Mouse (Mus musculus) hindbrain, embryonic 10.5 days (tissue): ENCODE data around the gene Ifi27l2b. TPM values are rescaled to one million over a fixed set of nuclear protein-coding genes. Genes with fewer than 3 reads are reported as not detected.
A peak's percentile ranks its signal among the peaks of the same experiment; 100 is the strongest.
"Not testable (repeated sequence)": the region's sequence is repeated elsewhere in the genome, so short reads cannot be mapped to it uniquely, and the experiment has no call there.

ENCODE experiments used
- DNase-seq: peaks from one replicate; pipeline ENCODE4 v3.0.0-alpha.2; 2017; ENCODE audit warnings: low spot score
- H3K27ac ChIP-seq: fragments of 300-500 bp; sonication (generic); 2 replicates; pipeline ENCODE4 v1.5.1; 2016; ENCODE audit warnings: mild to moderate bottlenecking, moderate library complexity
- H3K27me3 ChIP-seq: fragments of 300-500 bp; sonication (generic); 2 replicates; pipeline ENCODE4 v1.6.1; 2016; ENCODE audit warnings: mild to moderate bottlenecking; ENCODE audit not compliant: poor library complexity, insufficient read depth, severe bottlenecking
- H3K36me3 ChIP-seq: fragments of 300-500 bp; sonication (generic); 2 replicates; pipeline ENCODE4 v1.6.1; 2016; ENCODE audit warnings: mild to moderate bottlenecking, moderate library complexity
- H3K4me1 ChIP-seq: fragments of 300-500 bp; sonication (generic); replicated peaks from 2 replicates; pipeline ENCODE4 v1.6.1; 2016; ENCODE audit warnings: mild to moderate bottlenecking
- H3K4me3 ChIP-seq: fragments of 300-500 bp; sonication (generic); 2 replicates; pipeline ENCODE4 v1.5.1; 2016; ENCODE audit warnings: mild to moderate bottlenecking, moderate library complexity
- H3K9me3 ChIP-seq: fragments of 300-500 bp; sonication (generic); 2 replicates; pipeline ENCODE4 v1.6.1; 2016; ENCODE audit warnings: mild to moderate bottlenecking, moderate library complexity
- WGBS: fragments of 180-500 bp; shearing (Covaris S2); methylation state at CpG from one replicate; pipeline ENCODE4 v1.1.7; 2016; 5-methylcytosine and 5-hydroxymethylcytosine counted together
- polyA plus RNA-seq: library from polyadenylated mRNA; unstranded; fragments of >200 nt; fragmentation: Nextera tagmentation; extraction: Ambion mirVana; gene quantifications from 2 replicates; pipeline ENCODE4 v1.2.1, GENCODE M21; 2016

Ifi27l2b gene
- polyA plus RNA-seq, result not detected in 2 replicates

DNA sequence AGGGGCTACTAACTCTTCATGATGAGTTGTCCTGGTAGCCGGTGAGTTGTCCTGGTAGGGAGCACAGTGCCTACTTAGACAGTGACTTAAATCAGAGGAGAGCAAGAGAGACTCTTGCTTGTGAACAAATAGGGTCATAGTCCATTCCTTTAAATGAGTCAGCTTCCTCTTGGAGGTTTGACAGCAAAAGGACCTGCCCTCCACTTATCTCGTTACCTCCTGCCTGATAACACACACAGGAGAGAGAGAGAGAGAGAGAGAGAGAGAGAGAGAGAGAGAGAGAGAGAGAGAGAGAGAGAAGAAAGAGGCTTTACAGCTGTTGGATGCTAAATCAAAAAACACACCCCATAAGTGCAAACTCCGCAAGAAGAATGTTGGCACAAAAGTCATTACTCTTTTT is at the start of gene Ifi27l2b:
TSS of gene Ifi27l2b (minus strand) at position 84 of the 400 bp plus-strand sequence.
- Histone ChIP-seq H3K4me3 (no peak within 1 kb of the TSS), H3K9me3 (no peaks in the 10 kb centered on the region), H3K27ac (no peak within 1 kb of the TSS), H3K36me3 (no peaks in the 10 kb centered on the region), H3K27me3 (no peaks in the 10 kb centered on the region), H3K4me1 (no peaks in the 10 kb centered on the region)
- 81% methylated on average over 3 of the region's 3 CpGs for WGBS
- DNase-seq, result no peak

DNA sequence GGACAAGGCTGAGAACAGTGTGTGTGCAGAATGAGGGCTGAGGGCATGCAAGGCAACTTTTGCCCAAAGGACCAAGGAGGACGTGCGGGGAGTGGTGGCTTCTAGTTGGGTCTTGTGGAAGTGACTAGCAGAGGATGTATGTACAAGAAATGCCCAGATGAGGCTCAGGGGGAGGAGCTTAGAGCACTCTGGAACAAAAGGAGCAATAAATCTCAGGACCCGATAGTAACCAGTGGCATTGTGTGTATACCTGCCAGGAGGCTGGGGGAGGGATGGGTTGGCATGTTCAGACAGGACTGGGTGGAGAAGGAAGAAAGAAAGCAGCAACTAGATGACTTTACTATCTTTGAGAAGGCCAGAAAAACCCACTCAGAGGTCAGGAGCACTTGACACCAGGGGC is 47.4 kb upstream of the Ifi27l2b start:
- Histone ChIP-seq H3K4me1 (peaks cover 8% of the 10 kb centered on the region), H3K9me3 (no peaks in the 10 kb centered on the region), H3K27me3 (no peaks in the 10 kb centered on the region), H3K4me3 (no peak overlapping the region), H3K27ac (no peak overlapping the region), H3K36me3 (no peaks in the 10 kb centered on the region)
- no peak for DNase-seq
- WGBS, result 86% methylated on average over 3 of the region's 3 CpGs

DNA sequence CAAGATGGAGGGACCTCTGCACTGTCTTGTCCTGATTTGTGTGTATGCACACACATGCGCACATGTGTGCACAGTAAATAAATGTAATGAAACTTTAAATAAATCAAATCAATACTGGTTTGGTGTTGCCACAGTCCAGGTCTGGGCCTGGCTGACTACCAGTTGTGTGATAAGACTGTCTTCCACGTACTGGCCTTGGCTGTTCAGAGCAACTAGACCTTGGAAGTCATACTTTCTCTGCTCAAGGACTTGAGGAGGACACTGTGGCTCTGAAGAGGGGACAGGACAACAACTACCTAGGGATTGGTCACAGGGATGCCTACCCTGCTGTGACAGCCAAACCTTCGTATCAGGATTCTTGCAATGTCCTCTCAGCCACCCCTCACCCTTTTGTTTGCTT is 46.3 kb upstream of the Ifi27l2b start:
- no peaks in the 10 kb centered on the region for H3K27me3 ChIP-seq
- no peak overlapping the region for H3K27ac ChIP-seq
- no peaks in the 10 kb centered on the region for H3K9me3 ChIP-seq
- peaks cover 3% of the 10 kb centered on the region for H3K4me1 ChIP-seq
- H3K36me3 ChIP-seq, result no peaks in the 10 kb centered on the region
- no peak overlapping the region for H3K4me3 ChIP-seq
- WGBS, result 82% methylated on average over 3 of the region's 3 CpGs
- DNase-seq, result no peak

DNA sequence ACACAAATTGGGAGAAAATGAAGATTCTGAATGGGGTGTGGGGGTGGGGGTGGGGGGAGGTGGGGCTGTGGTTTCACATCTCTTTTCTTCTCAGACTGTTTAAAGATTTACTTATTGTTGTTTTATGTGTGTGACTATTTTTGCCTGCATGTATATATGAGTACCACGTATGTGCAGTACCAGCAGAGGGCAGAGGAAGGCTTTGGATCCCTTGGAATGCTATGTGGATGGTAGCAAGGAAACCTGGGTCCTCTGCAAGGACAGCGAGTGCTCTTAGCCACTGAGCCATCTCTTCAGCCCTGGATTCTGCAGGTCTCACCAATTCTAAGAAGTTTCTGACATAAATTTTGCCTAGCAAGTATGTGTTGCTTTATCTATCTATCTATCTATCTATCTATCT is 42.2 kb upstream of the Ifi27l2b start:
- H3K36me3 ChIP-seq, result no peaks in the 10 kb centered on the region
- no peaks in the 10 kb centered on the region for H3K9me3 ChIP-seq
- H3K4me1 ChIP-seq, result no peaks in the 10 kb centered on the region
- WGBS, result 87% methylated on average over 2 of the region's 2 CpGs
- no peak overlapping the region for H3K4me3 ChIP-seq
- H3K27me3 ChIP-seq, result no peaks in the 10 kb centered on the region
- no peak for DNase-seq
- no peak overlapping the region for H3K27ac ChIP-seq

DNA sequence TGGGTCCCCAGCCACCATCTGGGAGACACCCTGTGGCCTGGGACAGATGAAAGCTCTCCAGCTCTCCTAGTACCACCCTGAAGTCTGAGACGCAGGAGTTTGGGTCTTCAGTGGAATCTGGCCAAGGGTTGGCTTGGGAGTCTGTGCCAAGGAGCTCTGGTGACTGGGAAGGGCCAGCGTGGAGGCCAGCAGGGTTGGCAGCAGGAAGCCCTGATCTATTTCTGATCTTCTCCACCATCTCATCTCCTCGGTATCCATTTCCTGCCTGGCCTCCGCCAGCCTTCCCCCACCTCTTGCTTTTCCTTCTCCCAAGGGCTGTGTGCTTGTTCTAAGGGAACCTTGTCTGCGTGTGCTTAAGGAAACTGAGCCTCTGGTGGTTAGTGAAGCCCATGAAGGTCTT is 41.7 kb upstream of the Ifi27l2b start:
- Histone ChIP-seq H3K4me1 (no peaks in the 10 kb centered on the region), H3K36me3 (no peaks in the 10 kb centered on the region), H3K27ac (no peak overlapping the region), H3K4me3 (no peak overlapping the region), H3K9me3 (no peaks in the 10 kb centered on the region), H3K27me3 (no peaks in the 10 kb centered on the region)
- 79% methylated on average over 5 of the region's 5 CpGs for WGBS
- no peak for DNase-seq

- H3K27ac ChIP-seq, result no peak overlapping the region
- no peaks in the 10 kb centered on the region for H3K36me3 ChIP-seq
- no peaks in the 10 kb centered on the region for H3K9me3 ChIP-seq
- no peak overlapping the region for H3K4me3 ChIP-seq
- H3K27me3 ChIP-seq, result no peaks in the 10 kb centered on the region
- WGBS, result 24% methylated on average over 6 of the region's 6 CpGs
- no peaks in the 10 kb centered on the region for H3K4me1 ChIP-seq
- peak; percentile 11 for DNase-seq
Observed at GRCm38 (mm10) chr12:103494486-103494885, 37.5 kb upstream of the Ifi27l2b start.

DNA sequence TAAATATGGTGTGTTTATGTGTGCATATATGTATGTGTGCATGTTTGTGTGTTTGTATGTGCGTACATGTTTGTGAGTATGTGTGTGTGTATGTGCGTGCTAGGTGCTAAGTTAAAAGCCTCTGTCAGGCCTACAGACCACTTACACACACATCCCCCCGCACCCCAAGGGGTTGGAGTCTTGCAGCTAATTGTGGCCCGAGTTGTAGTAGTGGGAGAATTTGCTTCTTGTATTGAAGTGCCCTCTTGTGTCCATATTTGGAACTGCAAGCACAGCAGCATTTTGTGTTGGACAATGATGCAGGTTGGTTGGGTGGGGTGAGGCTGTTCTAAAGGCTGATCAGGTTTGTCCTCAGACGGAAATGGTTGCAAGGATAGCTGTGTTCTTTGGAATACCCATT is 35.7 kb upstream of the Ifi27l2b start:
- Histone ChIP-seq H3K27ac (no peak overlapping the region), H3K36me3 (no peaks in the 10 kb centered on the region), H3K27me3 (no peaks in the 10 kb centered on the region), H3K4me3 (no peak overlapping the region), H3K4me1 (no peaks in the 10 kb centered on the region), H3K9me3 (no peaks in the 10 kb centered on the region)
- 38% methylated on average over 5 of the region's 5 CpGs for WGBS
- DNase-seq, result peak; percentile 57

DNA sequence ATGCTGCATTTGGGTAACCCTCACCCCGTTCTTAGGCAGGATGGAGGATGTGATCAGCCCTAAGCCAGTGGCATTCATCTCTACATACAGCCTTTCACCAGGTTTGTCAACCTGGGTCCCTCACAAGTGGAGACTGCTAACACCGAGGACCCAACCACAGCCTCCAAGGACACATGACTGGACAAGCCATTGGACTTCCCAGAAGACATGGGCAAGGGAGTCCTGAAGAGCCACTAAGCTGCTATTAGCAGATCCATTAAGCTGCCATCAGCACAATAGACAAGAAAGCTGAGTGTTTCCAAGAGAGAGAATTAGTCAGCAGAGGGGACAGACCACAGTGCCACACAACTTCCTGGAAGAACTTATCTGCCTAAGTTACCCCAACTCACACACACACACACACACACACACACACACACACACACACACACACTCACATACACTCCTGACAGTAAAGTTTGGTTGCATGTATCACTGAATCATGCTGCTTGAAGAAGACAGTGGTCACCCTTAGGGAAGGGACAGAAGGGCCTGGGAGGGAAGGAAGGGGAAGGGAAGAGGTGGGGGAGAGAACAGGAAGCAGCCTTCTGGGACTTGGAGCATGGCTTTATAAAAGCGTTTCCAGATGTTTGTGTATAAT is 34.2 kb upstream of the Ifi27l2b start:
- H3K4me3 ChIP-seq, result no peak overlapping the region
- H3K27me3 ChIP-seq, result no peaks in the 10 kb centered on the region
- no peaks in the 10 kb centered on the region for H3K36me3 ChIP-seq
- H3K9me3 ChIP-seq, result no peaks in the 10 kb centered on the region
- no peak for DNase-seq
- H3K27ac ChIP-seq, result no peak overlapping the region
- WGBS, result 87% methylated on average over 3 of the region's 3 CpGs
- no peaks in the 10 kb centered on the region for H3K4me1 ChIP-seq

DNA sequence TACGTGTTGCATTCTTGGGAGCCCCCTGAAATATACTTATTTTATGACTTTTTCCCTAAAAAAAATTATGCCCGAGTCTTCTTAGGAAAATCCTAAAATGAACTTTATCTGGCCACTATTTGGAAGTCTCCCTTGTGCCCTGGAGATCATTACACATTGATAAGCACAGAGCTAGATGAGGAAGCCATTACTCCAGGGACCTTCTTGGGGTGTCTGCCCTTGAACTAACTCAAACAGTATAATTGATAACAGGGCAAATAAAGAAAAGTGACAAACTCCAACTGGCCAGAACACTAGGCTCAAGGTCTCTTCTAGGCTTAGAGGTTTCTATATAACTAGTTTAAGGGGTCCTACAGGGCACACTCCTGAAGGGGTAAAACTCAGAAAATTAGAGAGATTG is 30.7 kb upstream of the Ifi27l2b start:
- H3K27ac ChIP-seq, result no peak overlapping the region
- H3K9me3 ChIP-seq, result no peaks in the 10 kb centered on the region
- H3K4me3 ChIP-seq, result no peak overlapping the region
- WGBS, result 73% methylated on average over 2 of the region's 2 CpGs
- no peaks in the 10 kb centered on the region for H3K36me3 ChIP-seq
- no peaks in the 10 kb centered on the region for H3K27me3 ChIP-seq
- no peaks in the 10 kb centered on the region for H3K4me1 ChIP-seq
- no peak for DNase-seq

DNA sequence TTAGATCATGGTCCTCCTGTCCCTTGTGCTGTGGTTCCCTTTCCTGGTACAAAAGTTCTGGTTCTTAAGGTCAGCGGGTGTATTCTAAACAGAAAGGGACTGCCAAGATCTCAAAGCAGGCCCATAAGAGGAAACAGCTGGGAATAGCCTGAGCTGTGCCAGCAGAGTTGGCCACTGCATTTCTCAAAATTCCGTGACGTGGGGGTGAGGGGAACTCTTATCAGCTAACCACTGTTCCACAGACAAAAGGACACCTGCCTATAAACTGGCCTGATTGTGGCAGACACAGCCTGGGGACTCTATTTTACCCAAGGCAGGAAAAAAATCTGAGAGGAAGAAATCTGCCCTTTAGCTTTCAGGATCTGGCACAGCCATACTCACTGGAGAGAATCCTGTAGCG is 30.3 kb upstream of the Ifi27l2b start:
- no peaks in the 10 kb centered on the region for H3K9me3 ChIP-seq
- no peaks in the 10 kb centered on the region for H3K36me3 ChIP-seq
- no peak overlapping the region for H3K27ac ChIP-seq
- no peak overlapping the region for H3K4me3 ChIP-seq
- 79% methylated on average over 4 of the region's 4 CpGs for WGBS
- no peaks in the 10 kb centered on the region for H3K4me1 ChIP-seq
- no peak for DNase-seq
- no peaks in the 10 kb centered on the region for H3K27me3 ChIP-seq

DNA sequence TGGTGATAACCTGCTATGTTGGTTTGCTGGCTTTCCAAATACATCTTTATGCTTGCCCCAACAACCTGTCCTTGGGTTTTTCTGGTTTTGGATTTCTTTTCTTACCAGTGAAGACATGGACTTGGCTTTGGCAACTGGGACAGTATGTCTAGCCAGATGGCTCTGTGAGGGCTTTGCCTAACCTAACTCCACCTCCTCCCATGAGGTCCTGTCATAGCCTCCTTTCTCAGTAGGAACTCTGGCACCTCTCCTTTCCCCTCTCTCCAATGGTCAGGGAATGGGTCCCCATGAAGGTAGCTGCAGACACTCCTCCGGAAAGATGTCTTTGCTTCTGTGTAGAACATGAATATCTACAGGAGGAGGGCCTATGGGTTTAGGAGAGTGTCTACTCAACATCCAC is 29.7 kb upstream of the Ifi27l2b start:
- Histone ChIP-seq H3K27ac (no peak overlapping the region), H3K27me3 (no peaks in the 10 kb centered on the region), H3K4me1 (no peaks in the 10 kb centered on the region), H3K36me3 (no peaks in the 10 kb centered on the region), H3K4me3 (no peak overlapping the region), H3K9me3 (no peaks in the 10 kb centered on the region)
- WGBS, result 76% methylated on average over 1 of the region's 1 CpGs
- no peak for DNase-seq

DNA sequence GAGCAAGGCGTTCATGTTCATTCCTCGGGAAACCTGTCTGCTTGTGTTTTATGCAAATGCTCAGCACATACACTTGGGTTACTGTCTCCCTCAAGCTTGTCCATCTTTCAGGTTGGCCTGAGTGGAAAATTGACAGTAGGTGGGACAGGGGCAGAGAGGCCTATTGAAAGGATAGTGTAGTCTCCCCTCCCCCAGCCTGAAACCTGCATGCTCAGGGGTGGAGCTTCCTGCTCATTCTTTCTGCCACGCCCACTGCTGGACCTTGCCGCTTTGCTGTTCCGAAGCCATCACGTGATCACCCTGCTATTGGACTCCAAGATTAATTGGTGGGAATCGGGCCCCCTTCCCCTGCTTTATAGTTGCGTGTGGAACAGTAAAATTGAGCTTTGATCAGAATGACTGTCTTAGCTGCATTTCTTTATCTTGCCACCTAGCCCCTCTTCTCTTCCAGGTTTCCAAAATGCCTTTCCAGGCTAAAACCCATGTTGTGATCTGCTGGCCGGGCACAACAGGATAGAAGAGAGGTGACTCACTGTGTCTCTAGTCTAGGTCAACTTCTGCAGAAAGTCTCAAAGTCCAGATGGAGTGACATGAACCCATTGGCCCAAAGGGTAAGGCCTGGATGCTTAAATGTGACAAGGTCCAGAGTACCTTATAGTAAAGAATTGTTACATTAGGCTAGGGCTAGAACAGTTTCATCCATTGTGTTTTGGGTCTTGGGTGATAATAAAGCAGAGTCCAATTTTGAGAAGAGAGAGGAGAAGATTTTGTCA is 27.4 kb upstream of the Ifi27l2b start:
- DNase-seq, H3K4me1 ChIP-seq, H3K36me3 ChIP-seq, H3K27ac ChIP-seq, H3K9me3 ChIP-seq, H3K27me3 ChIP-seq, H3K4me3 ChIP-seq: not testable (repeated sequence)
- 69% methylated on average over 9 of the region's 9 CpGs for WGBS

DNA sequence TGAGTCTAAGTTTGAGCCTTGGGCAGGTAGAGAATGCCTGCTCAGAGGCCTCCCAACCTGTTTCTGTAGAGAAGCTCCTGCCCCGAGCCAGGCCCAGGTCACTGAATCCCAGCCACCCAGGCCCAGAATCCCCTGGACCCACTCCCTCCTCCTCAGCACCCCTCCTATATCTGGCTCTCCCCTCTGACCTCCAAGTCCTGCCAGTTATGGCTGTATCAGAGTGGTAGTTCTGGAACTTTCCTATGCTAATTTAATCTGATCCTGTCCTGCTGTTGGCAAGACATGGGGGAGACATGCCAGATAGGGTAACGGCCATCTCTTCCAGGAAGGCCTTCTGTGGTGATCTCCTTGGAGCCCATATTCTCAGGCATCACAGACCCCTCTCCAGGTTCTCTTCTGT is 25.8 kb upstream of the Ifi27l2b start:
- H3K36me3 ChIP-seq, result no peaks in the 10 kb centered on the region
- no peak for DNase-seq
- no peaks in the 10 kb centered on the region for H3K9me3 ChIP-seq
- no peak overlapping the region for H3K27ac ChIP-seq
- no peaks in the 10 kb centered on the region for H3K27me3 ChIP-seq
- 78% methylated on average over 2 of the region's 2 CpGs for WGBS
- no peaks in the 10 kb centered on the region for H3K4me1 ChIP-seq
- no peak overlapping the region for H3K4me3 ChIP-seq
